Mouse (Mus musculus) spleen, adult 18-20 months (tissue): Measurements from ENCODE around the gene Cdc6.
"Not testable (repeated sequence)": the region's sequence is repeated elsewhere in the genome, so short reads cannot be mapped to it uniquely, and the experiment has no call there.

Experiments
- DNase-seq, 2 experiments: peaks; one replicate each; pipeline ENCODE4 v3.0.0; 2022; ENCODE audit warnings: mixed read lengths in 2 of 2

Gene Cdc6

DNA sequence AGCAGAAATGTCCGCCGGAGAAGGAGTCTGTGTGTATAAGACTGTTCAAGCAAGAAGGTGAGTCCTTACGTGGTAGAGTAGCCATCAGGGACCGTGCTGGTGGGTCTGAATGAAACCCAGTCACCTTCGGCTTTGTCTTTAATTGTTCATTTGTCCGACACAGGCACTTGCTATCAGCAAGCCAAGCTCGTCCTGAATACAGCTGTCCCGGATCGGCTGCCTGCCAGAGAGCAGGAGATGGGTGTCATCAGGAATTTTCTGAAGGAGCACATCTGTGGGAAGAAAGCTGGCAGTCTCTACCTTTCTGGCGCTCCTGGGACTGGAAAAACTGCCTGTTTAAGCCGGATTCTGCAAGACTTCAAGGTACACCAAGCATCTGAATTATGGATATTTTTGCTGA, 2.8 kb downstream of the Cdc6 start:
- DNase-seq, result no peak

DNA sequence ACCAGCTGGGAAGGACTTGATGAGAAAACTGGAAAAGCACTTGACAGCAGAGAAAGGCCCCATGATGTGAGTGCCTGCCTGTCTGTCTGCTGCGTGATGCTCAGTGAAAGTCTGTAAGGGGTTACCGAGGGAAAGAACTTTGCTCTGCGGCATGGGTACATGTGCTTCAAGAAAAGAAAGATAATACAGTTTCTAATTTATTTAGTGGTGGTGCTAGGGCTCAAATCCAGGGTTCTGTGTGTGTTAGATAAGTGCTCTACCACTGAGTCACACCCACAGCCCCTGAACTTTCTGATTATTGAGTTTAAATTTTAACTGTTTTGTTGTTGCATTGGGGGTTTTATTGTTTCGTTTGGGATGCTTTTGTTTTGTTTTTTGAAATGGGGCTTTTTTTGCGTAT, 3.9 kb downstream of the Cdc6 start:
- no peak for DNase-seq

DNA sequence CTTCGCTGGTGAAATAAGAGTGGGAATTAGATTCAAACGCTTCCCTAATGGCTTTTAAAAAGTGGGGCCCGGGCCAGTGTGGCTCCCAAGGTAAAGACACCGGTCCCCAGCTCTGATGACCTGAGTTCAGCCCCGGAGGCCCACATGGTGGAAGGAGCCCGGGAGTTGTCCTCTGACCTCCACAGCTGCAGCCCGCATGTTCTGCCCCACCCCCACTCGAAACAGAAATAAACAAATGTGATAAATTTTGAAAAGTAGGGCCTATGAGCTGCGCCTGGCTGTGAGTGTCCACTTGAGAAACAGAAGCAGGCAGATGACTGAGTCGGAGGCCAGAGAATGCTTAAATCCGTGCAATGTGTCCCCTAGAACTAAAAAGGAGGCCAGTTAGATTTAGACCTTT, 6.6 kb downstream of the Cdc6 start:
- DNase-seq, result no peak

DNA sequence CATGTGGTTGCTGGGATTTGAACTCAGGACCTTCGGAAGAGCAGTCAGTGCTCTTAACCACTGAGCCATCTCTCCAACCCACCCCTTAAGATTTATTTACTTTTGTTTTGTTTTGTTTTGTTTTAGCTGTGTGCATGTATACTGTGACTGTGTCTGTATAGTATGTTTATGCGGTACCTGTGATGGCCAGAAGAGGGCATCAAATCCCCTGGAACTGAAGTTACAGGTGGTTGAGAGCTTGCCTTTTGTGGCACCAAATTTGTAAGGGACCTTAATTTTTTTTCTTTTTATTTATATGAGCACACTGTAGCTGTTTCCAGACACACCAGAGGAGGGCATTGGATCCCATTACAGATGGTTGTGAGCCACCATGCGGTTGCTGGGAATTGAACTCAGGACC, 8.8 kb downstream of the Cdc6 start:
- DNase-seq, result not testable (repeated sequence)

DNA sequence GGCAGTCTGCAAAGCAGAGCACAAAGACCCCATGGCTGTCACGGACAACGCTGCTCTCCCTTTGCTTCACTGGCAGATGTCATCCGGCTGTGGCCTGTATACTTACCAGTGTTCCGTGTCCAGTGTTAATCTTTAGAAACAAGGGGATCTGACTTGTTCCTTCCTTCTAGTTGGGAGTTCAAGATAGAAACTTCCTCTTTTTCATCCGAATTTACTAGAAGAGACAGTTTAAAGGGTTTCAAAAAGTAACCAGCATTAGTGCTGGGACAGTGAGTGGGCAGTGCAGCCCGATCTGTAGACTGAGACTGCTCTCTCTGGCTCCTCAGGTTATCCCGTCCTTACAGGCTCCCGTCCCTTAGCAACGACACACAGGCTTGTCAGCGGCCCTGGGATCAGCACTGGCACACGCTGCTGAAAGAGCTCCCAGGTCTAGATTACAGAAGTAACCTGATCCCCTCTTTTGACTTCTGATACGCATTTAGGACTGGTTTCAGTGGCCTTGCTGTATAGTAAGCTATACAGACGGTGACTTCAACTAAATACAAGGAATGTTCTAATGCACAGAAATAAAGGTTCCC, 9.9 kb downstream of the Cdc6 start:
- no peak for DNase-seq

DNA sequence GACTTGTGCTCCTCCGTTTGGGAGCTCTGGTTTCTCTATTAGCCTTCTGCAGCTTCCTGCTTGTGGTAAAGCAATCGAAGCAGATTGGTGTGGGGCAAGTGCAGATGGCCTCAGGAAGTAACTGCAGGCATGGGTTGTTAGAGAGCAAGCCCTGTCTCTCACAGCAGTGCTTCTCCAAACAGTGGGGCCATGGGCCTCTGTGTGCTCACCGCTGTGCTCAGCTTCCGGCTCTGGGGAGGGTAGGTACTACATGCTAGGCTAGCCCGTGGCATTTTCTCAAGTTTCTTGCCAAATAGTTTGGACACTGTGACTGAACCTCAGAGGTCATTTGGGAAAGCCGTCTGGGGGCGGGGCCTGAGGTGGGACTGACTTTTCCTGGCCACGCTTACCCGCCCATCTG, 10.6 kb downstream of the Cdc6 start:
- no peak for DNase-seq

DNA sequence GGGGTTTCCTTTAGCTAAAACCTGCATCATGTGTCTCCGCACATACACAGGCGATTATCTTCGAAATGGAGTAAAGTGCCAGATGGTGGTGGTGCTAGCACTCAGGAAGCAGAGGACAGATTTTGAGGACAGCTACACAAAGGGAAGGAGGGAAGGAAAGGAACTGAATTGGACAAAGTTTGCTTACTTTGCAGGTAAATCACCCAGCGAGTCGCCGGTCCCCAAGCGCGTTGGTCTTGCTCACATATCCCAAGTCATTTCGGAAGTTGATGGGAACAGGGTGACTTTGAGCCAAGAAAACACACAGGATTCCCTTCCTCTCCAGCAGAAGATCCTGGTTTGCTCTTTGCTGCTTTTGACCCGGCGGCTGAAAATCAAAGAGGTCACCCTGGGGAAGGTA, 11.4 kb downstream of the Cdc6 start:
- DNase-seq, result no peak

DNA sequence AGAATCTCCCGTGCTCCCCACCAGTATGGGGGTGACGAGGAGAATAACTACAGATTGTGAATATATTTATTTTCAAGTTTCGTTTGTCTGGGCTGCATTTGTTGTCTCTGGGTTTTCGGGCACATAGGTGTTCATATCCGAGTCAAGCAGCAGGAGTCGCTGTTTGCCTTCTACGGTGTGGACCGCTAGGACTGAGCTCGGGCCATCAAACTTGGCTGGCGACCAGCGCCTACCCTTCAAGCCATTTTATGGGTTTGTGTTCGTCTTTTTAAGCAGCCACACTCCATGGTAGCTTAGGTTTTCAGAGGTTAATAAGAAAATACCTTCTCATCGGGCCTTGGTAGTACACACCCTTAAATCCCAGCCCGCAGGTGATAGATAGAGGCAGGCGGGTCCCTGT, 14.2 kb downstream of the Cdc6 start:
- DNase-seq, result not testable (repeated sequence)

DNA sequence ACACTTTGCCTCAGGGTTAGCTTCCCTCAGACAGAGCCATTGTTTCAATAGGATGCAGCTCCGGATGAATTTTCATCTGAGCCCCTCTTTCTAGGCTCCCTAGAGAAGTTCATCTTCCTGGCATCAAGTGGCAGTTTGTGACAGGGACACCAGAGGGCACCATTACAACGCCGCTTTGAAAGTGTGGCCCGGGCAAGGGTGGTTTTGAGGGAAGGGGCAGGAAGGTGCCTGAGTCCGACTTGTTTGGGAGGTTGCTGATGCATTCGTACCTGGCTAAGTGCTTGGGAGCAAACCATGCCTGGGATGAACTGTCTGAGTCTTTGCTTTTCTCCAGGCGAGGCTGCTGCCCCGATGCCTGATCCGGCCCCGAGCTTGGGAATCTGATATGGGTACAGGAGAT, 14.7 kb downstream of the Cdc6 start:
- peak; percentile 48 to 66 for DNase-seq

DNA sequence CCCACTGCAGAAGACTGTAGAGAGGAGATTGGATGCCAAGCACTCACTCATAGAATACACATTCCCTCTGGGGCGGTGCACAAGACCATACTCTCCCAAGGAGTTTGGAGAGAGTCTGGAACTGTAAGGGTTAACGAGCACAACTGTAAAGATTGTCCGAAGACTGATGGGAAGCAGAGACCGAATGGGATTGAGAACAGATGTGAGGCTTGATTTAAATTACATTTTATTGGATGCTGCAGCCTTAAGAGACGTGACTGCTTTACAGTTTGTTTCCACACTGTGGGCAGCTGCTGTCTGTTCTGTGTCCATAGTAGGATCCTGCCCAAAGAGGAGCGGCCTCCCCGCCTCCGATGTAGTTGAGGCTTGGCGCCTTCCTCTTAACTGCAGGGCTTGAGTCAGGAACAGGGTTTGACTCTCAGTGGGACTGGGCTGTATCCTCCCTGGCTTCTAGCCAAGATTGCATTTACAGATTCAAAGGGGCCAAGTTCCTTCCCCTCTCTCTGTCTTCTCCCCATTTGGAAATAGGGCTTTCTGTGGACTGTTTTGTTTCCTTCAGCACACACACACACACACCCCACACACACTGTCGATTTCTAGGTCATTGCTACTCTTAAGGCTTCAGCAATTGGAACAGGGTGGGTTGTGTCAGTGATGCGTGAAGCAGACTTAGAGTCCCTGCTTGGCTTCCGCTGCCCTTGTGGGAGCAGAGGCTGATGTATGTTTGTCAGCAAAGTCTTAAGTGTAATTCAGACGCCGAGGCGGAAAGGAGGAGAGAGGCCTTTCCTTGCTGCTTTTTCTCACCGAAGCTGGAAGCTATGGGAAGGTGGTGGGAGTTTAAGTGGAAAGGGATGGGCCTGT, 15.5 kb downstream of the Cdc6 start:
- not testable (repeated sequence) for DNase-seq

DNA sequence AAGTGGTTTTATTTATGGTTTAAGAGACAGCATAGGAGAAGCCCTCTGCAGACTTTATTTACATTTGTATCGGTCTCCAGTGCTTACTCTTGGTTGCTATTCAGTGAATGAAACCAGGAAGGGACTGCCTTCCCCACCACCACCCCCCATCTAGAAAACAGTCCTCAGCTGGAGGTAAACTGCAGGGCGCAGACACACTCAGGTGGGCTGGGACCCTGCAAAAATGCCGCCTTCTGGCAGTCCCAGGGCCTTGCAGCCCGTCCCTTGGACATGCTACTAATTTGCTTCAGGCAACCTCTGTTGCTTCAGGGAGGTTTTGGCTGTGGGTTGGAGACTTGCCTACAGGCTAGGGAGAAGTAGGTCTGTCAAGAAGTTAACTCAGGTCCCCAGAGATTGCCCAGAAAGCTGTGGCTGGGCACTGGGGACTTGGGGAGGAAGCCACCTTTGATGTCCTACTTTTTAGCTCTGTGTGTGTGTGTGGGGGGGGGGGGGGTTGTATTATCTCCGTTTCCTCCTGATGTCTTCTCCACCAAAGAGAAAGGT, 17.1 kb downstream of the Cdc6 start:
- no peak for DNase-seq

DNA sequence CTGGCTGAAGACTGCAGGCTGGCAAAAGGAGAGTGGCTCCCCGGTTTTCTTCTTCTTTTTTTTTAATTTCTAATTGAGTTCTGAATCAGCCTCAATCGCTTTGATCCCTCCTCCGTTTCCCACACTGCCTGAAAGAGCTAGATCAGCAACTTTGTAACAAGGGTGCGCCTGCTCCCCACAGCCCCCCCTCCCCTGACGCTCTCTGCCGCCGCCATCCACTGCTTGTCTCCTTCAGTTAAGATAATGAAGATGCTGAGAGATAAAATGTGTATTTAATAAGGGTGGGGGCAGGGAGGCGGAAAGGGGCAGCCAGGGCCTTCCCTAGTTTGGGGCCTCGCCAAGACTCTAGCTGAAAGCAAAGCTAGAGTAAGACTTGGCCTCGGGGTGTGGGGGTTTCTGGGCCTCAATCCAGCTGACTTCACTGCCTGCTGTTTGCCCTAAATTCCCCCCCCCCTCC, 17.7 kb downstream of the Cdc6 start:
- DNase-seq, result no peak

DNA sequence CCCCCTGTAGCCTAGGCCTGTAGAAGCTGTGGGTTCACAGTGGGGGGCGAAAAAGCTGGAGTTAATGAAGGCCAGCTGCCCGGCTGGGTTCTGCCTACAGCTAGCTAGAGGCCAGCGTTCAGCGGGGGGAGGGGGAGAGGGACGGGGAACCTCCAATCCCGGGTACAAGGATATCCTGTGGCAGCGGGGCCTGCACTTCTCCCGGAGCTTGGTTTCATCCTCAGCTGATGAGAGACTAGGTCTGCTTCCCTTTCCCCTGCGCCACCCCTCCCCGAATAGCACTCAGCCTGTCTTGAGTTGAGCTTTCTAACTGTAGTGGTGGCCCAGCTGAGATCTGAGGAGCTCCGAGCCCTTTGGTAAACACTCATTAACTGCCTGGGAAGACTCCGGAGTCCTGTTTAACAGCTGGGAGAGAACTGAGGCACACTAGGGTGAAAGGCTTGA, 18.3 kb downstream of the Cdc6 start:
- no peak for DNase-seq

DNA sequence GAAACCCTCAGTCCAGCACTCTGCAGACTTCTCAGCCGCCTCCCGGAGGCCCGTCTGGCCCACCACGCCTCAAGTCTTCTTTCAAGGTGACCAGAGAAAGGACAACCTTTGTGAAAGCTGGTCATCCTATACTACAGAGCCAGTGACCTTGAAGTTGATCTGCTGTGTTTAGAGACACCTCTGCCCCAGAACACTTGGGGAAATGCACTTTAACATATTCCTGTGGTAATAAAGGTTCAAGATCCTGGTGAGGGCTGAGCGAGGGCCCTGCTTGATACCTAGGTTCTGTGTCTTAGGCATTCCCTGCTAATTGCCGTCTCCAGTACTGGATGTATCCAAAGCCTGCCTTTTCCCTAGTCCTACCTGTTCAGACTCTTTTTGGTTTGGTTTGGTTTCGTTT, 19.0 kb downstream of the Cdc6 start:
- no peak for DNase-seq

DNA sequence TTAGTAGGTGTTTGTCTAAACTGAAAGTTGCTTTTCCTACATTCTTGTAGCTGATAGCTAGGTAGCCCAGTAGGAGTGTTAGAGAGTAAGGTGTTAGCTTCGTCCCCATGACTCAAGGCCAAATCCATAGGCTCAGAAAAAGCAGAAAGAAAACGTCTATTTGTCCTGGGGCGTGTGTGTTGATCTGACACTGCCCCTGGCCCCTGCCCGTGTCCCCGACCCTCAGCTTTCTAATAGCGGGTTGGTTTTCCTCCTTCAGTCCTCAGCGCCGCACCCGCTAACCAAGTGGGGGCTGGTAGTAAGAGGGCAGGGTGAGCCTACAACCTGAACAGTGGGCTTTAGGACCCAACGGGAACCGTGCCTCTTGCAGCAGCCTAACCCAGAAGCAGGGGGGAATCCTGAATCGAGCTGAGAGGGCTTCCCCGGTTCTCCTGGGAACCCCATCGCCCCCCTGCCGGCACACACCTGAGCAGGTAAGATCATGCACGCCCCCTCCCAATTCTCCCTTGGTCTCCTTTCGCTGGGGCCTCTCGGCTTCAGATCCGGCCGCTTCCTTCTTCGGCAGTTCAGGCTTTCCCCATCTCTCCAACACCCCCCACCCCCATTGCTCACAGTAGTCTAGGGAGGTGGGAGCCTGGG, 20.0 kb downstream of the Cdc6 start, which contains the start of gene Rara:
TSS of gene Rara (plus strand) at position 381 of the 639 bp plus-strand sequence.
- no peak for DNase-seq

DNA sequence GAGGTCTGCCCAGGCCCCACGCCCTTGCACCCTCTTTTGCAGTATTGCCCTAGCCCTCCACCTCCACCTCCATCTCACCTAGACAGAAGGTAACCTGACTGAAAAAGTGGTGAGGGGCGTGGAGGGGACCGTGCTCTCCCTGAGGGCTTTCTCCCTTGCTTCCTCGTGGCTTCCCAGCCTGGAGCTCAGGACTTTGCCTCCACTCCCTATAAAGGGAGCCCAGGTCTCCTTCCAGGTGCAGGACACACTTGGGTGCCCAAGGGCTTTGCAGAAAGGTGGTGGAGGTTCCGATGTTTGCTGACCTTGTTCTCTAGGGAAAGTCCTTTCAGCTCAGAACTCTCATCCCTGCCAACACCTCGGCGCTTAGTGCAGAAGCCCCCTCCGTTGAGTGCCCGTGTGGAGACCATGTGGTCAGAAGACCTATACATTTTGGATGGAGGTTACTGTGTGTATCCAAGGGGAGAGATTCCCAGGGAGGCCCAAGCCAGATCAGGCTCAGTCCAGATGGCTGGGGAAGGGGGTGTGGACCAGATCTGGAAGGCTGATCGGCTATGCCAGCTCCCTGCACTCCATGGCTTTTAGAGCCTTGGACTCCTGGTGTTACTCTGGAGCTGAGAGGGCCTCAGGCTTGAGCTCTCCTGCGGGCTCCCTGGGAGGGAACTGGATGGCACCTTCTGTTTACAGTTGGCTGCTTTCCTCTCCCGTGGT, 20.7 kb downstream of the Cdc6 start:
- DNase-seq, result no peak

DNA sequence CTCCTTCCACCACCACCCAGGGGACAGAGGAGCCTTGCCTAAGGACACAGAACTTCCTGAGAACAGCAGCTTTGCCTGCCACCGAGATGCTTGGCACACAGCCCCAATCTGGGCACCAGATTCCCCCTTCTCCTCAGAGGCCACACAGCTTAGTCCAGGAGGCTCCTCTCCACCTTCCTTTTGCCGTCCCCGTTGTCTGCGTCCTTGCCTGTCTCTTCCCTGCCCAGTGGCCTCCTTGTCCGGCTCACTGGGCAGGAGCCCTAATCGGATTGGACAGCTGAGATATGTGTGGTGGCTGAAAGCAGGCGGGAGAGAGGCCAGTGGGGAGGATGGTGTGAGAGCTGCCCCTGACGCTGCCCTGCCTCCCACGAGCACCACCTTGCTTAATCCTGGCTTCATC, 21.9 kb downstream of the Cdc6 start:
- no peak for DNase-seq

DNA sequence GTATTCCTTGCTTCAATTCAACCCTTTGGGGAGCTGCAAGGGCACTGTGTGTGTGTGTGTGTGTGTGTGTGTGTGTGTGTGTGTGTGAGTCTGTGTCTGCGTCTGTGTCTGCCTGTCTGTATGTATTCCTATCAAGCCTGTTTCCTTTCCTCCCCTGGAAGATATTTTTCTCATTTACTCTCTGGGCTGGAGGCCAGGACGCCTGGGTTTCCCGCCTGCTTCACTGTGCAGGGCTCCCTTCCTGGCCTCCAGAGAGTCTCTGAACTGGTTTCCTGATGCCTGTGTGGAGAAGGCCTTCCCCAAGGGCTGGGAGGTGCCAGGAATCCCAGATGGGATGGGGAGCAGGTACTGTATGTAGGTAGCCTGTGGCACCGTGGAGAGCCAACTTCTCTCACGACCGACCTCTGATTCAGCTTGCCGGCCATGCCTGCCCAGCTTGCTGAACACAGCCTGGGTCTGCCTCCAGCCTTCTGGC, 22.6 kb downstream of the Cdc6 start:
- no peak for DNase-seq

DNA sequence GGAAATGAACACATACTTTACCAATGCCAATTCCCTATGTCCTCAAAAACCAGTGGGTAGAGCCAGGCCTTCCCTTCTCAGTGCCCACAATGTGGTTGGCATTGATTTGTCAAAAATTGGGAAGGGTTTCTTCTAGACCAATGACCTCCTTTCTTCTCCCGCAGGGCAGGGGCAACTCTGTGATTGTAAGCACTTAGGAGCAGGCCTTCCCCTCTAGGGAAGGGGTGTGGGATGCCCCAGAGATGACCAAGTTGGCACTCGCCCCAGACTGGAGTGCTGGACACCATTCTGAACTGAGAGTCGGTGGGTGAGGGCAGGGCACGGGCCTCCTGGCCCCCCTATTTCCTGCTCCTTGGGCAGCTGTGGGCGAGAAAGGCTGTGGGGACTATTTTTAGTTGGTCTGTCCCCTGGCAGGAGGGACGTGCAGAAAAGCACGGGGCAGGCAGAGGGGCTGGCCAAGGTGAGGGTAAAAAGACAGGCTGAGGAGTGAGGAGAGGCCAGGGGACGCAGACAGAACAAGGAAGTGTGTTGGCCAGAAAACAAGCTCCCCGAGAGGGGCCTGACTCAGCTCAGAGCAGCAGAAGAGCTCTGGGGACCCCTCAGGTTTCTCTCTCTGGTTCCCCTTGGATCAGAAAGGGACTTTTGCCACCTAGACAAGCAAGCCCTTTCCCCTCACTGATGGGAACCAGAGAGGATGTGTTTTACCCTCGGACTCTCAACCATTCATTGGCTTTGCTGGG, 23.3 kb downstream of the Cdc6 start:
- DNase-seq, result no peak

DNA sequence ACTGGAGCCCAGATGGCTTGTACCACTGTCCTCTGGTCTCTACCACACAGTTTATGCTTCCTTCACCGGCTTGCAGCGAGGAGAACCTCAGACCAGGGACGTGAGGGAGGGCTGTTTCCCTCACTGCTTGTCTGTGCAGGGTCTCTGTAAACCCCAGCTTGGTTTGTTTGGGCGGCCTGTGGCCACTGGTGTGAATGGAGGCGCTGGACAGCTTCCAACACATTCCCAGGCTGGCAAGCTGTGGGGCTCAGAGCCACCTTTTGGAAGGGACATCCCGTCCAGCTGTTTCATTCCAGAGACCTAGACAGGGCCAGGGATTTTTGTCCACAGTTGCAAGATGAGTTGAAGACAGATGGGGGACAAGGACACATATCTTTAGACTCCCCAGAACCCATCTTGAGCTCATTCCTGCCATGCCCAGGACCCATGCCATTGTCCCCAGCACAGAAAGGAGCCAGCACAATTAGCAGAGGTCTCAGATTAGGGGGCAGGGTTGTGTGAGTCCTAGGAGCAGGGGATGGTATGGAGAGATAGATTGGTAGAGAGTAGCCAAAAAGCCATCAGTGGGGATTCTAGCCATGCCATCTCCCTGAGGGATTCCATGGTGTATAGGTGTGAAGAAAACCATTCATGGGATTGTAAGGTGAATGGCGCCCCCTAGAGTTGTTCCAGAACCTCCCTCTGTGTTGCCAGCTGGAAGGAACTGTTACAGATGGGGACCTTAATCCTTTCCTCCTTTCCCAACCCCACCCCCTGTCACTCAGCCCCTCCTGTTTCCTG, 24.1 kb downstream of the Cdc6 start:
- DNase-seq, result no peak
